Mouse (Mus musculus) adrenal gland, postnatal 14 days (tissue): Measurements from ENCODE around the gene Gm3448. TPM values are rescaled to one million over a fixed set of nuclear protein-coding genes. Genes with fewer than 3 reads are reported as not detected.
"Not testable (repeated sequence)": the region's sequence is repeated elsewhere in the genome, so short reads cannot be mapped to it uniquely, and the experiment has no call there.

ENCODE experiments used
- DNase-seq: peaks from one replicate; pipeline ENCODE4 v3.0.0; 2021; ENCODE audit warnings: mixed read lengths
- long read RNA-seq, 2 experiments: library from polyadenylated mRNA; stranded (forward); transcript quantifications; one replicate each; pipeline ENCODE4 v2.0.0; 2021
- total RNA-seq: library from RNA; stranded (reverse); gene quantifications from 2 replicates; pipeline ENCODE4 v1.2.3, GENCODE M21; 2021

Gm3448 gene
- total RNA-seq = 4.4 and 5.5 TPM in 2 replicates
- long read RNA-seq, experiment 1, partial matches to known transcripts = 9 of 19 reads
- long read RNA-seq, experiment 1, other reads (novel, unspliced or antisense) = 10 of 19 reads
- long read RNA-seq, experiment 2, partial matches to known transcripts = 5 of 25 reads
- long read RNA-seq, experiment 2, other reads (novel, unspliced or antisense) = 19 of 25 reads

DNA sequence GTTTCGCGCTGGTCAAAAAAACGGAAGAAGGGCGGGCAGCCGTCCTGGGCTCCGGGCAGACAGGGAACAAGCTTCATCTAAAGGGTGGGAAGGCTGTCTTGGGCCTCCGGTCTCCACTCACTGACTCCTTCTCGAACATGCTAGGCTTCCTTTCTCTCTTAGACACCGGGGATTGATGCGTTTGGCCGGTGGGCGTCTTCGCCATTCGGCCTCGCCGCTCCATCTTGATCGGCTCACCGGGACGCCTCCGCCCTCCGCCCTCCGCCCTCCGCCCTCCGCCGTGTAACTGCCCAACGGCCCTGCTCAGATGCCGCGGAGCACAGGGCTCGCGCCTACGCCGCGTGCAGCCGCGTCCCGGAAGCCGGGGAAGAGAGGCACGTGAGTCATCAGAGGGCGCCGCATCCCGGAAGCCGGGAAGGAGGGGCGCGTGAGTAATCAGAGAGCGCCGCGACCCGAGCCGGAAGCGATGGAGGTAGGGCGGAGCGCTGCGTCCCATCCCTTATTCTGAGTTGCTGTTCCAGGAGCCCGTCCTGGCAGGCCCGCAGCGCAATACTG is at the start of gene Gm3448, which contains the start of the genes Ermard and Tcte3:
Gm3448 (minus strand) TSS at position 363 of the 555 bp plus-strand sequence.
Ermard (plus strand) TSS at position 34 of the 555 bp plus-strand sequence.
Tcte3 (minus strand) TSS at position 314 of the 555 bp plus-strand sequence.
- peak; percentile 53 for DNase-seq

DNA sequence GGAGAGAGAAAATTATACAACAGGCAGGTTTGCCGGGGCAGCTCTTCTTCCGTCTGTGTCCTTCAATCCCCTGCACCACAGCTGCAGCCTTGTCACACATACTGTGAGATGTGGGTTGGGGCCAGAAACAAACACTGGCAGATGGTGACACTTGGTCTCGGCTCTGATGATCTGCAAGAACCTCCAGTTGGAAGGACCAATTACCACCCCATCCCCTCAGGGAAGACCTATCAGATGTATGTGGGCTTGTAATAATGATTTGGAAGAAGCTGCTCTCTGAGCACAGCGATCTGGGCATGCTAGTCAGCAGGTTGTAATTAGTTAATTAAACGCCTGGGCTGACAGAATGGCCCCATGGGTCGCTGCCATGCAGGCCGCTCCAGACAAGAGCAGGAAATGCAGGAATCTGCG is 47.3 kb upstream of the Gm3448 start:
- no peak for DNase-seq

DNA sequence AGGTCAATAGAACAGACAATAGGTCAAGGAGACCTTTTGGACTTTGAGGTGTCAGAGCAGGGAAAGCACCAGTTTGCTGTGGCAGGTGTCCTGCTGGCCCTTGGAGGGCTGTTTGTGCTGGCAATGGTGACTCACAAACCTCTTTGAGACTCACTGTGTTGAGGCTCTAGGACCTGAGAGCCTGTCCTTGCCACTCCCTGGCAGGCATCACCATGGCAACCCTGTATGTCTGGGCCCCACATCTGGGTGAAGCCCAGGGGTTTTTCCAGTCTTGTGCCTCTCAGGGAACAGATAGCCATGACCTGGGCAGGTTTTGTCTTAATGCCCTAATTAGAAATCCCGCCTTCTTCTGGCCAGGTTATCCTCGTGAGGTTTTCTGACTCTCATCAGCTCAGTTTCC is 46.8 kb upstream of the Gm3448 start:
- DNase-seq = no peak

DNA sequence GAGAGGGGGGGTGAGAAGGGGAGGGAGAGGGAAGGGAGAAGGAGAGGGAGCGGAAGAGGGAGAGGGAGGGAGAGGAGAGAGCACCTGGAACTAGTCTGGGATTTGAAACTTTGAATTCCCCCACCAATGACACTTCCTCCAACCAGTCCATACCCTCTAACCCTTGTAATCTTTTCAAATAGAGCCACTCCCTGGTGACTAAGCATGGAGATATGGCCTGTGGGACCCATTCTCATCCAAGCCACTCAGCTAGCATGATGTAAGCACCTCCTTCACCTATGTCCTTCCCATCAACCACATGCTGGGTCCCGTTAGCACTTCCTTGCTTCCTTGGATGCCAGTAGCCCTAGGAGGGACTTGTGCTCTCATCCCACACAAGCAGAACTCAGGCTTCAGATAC is 43.7 kb upstream of the Gm3448 start:
- DNase-seq = no peak

DNA sequence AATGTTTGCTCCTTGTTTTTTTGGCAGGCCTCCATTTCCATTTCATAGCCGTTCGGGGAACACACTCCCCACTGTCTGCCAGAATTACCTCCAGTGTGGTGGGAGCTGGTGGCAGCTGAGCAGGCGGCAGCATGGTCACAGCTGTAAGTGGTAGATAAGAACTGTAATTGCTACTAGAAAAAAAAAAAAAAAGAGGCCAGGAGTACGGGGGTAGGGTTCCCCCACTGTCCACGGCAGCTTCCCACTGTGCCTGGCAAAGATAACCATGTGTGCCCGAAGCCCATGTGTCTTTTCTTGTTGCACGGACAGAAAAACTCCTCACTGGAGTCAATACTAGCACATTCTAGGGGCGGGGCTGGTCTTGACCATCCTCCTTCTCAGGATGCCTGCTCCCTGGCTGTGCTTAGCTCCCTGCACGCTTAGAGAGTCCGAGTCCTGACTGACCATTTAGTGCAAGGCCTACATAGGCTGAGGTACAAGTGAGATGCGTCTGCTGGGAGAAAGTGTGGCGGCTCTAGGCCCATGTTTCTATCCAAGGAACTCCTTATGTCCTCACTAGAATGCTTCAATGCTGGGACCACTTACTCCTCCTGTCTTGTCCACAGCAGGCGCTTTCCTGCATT is 43.0 kb upstream of the Gm3448 start:
- DNase-seq = no peak

DNA sequence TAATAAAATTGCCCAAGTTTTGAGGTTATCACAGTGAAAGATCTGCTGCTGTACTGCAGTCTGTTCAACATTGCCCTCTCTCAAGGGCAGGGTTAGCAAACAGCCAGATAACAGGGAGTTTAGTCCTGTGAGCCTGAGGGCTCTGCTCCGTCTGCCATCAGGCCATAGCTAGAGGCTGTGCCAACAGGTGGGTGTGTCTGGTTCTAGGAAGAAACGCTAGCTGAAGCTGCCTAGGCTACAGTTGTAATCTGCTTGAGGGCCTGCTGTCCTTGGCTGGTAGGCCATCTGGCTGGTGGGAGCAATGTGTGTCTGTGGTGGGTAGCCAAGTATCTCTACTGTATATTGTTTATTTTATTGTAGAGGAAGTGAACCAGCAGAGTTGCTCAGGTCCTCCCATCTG is 36.2 kb upstream of the Gm3448 start:
- peak; percentile 27 for DNase-seq

DNA sequence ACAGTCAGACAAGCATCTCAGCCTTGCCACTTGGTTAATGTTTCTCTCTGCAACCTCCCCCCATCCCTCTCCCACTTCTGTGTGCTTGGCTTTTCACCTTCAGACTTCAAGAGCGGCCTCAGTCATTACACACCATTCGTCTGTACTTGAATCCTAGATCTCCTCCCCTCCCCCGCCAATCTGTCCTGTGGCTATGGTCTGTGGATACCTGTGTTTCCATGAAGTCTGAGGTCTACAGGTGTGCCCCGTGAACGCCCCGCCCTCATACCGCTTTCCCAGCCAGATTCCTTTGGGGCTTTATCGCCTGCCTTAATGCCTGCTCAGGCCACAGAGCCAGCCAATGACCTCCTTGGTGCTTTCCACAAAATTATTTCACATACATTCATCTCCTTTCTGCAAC is 33.7 kb upstream of the Gm3448 start:
- DNase-seq = no peak

DNA sequence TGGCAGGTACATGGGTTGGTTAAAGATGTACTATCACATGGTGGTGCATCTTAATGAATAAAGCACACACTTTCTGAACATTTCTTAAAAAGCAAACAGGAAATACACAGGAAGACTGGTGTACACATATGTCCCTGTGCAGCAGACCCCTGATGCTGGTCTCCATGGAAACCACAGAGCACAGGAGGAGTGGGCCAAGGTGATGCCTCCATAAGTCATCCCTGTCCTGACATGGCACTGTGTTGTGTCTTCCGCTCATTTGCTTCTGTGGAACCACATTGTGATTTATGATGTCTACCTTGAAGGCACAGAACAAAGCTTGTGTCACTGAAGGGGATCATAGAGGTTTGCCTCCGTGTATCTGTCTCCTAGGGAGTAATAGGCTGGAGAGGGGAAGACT is 30.9 kb upstream of the Gm3448 start:
- DNase-seq = no peak

DNA sequence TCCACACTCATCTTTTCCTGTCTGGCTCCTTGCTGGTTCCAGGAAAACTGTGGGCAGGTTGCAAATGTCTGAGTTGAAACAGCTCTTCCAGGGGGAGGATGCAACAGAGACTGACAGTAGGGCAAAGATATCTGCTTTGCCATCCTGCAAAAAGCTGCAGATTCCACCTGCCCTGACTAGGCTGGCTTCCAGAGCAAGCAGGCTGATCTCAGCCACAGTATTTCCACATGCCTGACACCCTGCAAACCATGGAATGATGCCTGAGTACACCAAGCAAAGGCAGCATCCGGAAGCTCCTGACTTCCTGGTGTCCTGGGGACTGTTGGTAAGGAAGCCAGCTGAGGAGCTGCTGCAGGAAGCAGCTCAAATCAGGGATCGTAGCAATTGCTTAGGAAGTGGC is 27.8 kb upstream of the Gm3448 start:
- DNase-seq = no peak

DNA sequence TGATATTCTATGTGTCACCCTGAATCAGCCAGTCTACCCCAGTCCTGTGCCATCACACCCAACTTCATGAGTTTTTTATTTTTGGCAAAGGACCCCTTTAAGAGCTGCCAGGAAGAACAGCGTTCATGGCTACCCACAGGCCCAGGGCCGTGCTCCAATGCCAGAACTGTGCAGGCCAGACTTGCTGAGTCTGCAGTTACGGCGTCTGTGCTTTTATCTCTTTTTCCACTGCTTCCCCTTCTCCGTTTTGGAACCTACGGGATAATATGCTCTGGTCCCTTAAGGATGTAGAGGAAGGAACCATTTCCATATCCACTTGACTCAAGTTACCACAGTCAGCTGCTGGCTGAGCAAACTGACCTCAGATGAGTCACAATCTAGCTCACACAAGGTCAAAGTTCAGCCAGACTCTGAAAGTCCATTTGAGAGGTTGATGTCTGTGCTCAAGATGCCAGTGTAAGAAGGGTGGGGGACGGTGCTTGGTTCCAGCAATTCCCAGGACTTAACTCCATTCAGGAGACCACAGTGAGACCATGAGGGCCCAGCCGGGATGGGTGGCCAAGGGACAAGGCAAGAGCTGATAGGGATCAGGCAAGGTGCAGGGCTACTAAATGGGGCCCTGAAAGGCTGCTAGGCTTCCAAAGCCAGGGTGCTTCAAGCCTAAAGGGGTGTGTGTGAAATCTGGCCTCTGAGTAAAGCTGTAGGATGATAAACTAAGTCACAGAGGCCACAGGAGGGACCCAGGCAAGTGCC is 26.9 kb upstream of the Gm3448 start:
- peak; percentile 35 for DNase-seq

DNA sequence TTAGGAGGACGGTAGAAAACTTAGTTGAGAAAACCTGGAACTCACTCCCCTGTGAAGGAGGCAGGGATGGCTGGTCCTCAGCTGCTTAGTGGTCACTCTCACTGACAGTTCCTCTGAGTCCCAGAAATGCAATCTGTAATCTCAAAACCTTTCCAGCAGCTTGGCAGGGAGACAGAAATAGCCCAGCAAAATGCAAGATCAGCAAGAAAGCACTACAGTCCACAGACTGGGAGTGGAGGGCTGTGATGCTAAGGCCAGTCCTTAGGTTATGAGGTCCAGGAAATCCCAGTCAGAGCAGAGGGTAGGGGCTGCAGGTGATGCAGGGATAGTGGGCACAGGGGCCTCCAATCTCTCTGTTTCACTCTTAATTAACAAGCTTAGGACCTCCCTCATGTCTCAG is 25.6 kb upstream of the Gm3448 start:
- no peak for DNase-seq

DNA sequence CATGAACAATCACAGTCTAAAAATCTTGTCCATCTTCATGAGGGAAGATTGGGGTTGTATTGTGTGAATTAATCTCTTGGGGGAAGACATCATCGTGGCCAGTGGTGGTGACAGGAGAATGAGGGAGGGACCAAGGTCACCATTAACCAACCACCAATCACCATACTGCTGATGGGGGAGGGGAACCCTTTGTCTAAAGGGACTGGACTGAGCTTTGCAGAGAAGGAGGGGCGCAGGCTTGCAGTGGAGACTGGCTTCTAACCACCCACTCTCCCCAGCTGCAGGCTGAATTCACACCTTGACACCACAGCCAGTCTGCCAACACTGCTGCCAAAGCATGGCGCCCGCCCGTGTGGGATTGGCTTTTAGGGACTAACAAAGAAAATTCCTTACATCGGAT is 24.7 kb upstream of the Gm3448 start:
- no peak for DNase-seq

DNA sequence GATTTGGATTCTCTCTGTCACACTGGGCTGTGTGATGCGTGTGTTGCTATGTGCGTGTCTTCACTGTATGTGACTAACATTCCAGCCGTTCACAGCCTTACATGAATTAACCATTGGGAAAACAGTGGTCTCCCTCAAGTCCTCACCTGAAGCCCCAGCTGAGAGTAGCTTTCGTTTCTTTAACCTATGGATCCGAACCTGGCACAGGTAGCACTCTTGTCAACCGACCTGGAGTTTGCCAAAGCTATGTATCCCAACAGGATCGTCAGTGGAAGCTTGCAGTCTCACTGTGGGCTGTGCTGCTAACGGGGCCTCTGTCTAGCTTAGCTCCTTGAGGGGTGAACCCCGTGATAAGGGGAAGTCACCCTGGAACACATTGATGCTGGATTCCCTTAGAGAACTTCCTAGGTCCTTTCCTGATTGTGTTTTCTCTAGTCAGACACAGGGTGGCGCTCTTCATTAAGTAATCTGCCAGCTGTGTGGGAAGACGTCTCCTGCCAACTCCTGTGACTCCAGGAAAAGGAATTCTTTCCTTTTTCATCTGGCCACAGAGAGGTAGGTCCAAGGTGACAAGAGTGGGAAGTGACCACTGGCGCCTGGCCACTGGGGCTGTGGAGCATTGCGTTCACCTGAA is 24.2 kb upstream of the Gm3448 start:
- DNase-seq = peak; percentile 74

DNA sequence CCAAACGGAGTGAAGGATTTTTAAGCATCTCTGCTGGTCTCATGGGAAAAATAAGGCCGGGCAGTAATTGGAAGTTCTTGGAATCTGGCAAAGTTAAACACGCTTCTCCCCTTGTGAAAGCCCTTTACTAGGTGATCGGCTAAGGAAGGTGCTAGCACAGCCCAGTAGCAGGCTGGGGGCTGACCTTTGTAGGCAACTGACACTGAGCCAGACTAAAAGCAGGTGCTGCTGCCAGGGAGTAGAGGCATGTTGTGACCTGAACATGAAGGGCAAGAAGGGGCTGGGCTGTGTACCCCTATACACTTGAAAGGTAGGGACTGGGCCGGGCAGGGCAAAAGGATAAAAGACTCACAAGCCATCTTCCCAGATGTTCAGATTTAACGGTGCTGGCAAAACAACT is 19.0 kb upstream of the Gm3448 start:
- DNase-seq = no peak

DNA sequence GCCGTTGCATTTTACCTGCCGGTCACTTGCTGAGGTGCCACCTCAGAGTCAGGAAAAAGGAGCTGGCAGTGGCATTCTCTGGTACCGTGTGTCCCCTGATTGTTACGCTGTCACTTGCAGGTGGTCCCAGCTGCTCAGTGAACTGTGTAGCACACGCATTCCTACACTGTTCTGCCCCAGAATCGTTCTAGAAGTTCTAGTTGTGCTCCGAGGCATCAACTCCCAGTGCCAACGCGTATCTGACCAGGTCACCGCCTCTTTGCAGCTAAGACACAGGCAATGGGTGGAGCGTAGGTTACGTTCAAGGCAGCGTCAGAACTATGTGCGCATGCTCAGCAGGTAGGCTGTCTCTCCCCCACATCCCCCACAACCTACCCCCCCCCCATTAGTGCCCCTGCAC is 18.3 kb upstream of the Gm3448 start:
- no peak for DNase-seq

DNA sequence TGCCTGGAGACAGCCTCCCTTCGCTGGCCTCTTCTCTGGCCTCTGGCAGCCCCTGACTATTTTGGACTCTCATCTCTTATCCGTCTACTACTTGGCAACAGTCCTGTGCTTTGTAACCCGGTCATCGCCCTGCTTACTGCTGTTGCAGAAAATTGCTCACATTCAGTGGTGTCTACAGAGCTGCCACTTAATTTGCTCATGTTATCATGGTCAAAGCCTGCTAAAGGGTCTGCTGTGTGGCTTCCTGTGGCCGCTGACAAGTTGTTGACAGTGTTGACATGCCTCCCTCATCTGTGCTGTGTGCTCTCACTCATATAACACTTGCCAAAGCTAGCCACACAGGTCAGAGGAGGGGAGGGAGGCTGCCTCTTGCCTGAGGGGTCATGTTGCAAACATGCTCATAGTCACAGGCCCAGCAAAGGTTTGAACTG is 16.8 kb upstream of the Gm3448 start:
- no peak for DNase-seq

DNA sequence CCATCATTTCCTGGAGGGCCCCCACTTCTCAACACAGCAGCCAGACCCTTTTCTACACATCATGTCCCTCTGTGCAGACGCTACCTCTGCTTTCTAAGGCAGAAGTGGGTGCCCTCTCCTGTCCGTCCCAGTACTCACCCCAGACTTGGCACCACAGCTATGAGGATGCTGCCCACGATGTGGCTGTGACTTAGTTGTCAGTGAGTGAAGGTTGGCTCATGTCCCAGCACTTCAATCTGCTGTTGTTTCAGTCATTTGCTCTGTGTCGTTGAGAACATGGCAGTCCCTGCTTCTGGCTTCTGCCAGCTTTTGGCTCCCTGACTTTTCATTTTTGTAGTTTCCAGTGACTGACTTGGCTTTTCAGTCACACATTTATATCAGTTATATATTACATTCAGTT is 14.6 kb upstream of the Gm3448 start:
- no peak for DNase-seq

DNA sequence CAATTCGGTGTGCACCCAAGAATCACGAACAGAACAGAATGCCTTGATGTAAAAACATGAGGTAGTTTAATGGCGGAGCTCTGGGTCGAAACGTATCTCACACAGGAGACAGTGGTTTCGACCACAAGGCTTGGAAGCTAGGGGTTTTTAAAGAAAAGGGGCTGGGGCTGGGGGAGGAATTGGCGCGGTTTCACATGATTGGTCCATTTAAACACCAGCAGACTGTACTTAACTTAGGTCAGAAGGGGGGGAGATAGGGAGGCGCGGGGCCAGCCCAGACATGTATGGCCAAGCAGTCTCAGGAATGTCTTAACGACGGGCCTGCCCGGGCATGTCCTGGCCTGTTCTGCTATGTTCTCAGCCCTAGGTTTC is 12.5 kb upstream of the Gm3448 start:
- DNase-seq = not testable (repeated sequence)

DNA sequence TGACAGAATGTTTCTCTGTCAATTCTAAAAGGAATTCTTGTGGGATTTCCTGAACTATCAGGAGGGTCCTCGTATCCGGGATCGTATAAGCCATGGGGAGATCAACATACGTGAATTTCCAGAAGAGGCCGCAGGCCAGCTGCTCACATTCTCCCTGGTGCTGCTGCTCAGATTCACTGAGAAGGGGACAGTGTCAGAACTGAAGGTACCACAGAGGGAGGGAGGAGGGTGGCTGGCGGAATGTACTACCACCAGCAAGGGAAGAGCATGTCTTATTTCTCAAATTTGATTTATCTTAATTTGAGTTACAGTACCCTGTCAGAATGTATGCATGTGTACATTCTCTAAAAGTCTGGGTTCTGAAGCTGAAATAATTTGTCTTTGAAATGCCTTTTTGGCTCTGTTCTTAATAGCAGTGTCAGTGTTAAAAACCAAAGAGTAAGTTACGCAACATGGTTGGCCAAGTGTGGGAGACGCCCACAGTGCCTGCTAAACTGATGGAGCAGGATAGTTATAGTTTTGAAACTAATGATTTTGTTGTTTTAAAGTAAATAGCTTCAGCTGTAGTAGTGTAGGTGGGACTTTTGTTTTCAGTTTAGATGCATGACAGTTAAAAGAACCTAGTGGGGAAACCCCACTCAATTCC is 12.0 kb upstream of the Gm3448 start:
- DNase-seq = not testable (repeated sequence)

DNA sequence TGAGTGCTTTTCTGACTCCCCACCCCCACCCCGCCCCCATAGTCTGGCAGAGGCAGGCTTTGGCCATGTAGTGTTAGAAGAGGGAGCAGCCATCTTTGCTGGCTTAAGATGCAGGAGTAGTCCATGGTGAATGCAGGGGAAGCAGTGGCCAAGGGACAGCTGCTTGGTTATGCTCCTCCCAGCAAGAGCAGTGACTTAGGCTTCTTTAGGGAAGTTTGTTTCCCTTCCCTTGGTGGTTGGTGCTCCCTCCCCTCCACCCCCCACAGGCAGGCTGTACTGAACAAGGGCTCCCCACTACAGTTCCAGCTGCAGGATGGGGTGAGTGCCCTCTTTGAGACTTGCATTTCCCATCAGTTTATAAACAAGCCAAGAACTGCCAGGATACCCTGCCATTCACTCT is 11.4 kb upstream of the Gm3448 start:
- not testable (repeated sequence) for DNase-seq

DNA sequence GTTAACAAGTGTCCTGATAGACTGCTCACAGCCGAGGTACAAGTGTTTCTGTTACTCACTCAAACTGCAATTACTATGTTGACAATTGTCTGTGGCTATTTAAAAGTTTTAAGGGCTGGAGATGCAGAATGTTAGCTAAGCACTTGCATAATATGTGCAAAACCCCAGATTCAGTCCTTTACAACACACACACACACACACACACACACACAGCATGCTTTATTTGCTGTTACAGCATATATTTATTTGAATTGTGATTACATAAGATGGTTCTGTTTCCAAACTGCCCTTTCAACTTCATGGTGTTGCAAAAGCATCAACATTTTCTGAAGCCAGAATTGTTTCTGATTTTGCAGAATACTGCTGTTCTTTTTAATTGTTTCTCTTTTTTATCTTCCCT is 9.0 kb upstream of the Gm3448 start:
- DNase-seq = not testable (repeated sequence)

DNA sequence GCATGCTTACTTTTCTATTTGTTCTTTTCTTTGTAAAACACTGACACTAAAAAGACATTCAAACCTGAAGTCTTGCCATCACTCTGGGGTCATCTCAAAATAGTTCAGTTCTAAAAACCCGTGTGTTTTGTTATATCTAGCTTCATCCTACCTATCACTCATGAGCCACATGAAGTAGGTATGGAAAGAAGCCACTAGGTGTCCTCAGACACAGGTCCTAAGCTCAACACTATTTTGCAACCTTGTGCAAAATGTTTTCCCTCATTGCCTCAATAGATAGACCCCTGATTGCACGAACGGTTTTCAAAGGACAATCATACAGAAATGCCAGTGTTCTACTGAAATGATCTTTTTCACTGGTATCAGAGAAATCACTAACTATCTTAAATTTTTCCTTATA is 882 bp downstream of the Gm3448 start:
- not testable (repeated sequence) for DNase-seq
